Mouse (Mus musculus) liver, embryonic 12.5 days (tissue): ENCODE data around the gene Ercc6. TPM values are rescaled to one million over a fixed set of nuclear protein-coding genes. Genes with fewer than 3 reads are reported as not detected.

Experiments used
- ATAC-seq: fragments of 200-750 bp; cut with Nextera tagmentation; 2 replicates; pipeline ENCODE4 v1.8.0; 2017; ENCODE audit warnings: moderate number of reproducible peaks, mild to moderate bottlenecking, moderate library complexity
- H3K27ac ChIP-seq: fragments of 300-500 bp; sonication (generic); 2 replicates; pipeline ENCODE4 v1.5.1; 2016; ENCODE audit warnings: mild to moderate bottlenecking
- H3K27me3 ChIP-seq: fragments of 300-500 bp; sonication (generic); replicated peaks from 2 replicates; pipeline ENCODE4 v1.6.1; 2016; ENCODE audit warnings: mild to moderate bottlenecking, moderate library complexity
- H3K36me3 ChIP-seq: fragments of 300-500 bp; sonication (generic); 2 replicates; pipeline ENCODE4 v1.6.1; 2016; ENCODE audit warnings: mild to moderate bottlenecking, moderate library complexity
- H3K4me1 ChIP-seq: fragments of 300-500 bp; sonication (generic); 2 replicates; pipeline ENCODE4 v1.6.1; 2016
- H3K4me2 ChIP-seq: fragments of 300-500 bp; sonication (generic); 2 replicates; pipeline ENCODE4 v1.6.1; 2016; ENCODE audit warnings: mild to moderate bottlenecking, moderate library complexity
- H3K4me3 ChIP-seq: fragments of 300-500 bp; sonication (generic); 2 replicates; pipeline ENCODE4 v1.5.1; 2016; ENCODE audit warnings: mild to moderate bottlenecking, moderate library complexity
- H3K9ac ChIP-seq: fragments of 300-500 bp; sonication (generic); 2 replicates; pipeline ENCODE4 v1.6.1; 2016; ENCODE audit warnings: mild to moderate bottlenecking, moderate library complexity
- H3K9me3 ChIP-seq: fragments of 300-500 bp; sonication (generic); replicated peaks from 2 replicates; pipeline ENCODE4 v1.6.1; 2016; ENCODE audit warnings: mild to moderate bottlenecking, moderate library complexity
- WGBS: fragments of 180-500 bp; shearing (Covaris S2); methylation state at CpG from one replicate; pipeline ENCODE4 v1.1.7; 2016; ENCODE audit not compliant: insufficient replicate concordance; 5-methylcytosine and 5-hydroxymethylcytosine counted together
- polyA plus RNA-seq: library from polyadenylated mRNA; unstranded; fragments of >200 nt; fragmentation: Nextera tagmentation; extraction: Ambion mirVana; gene quantifications from 2 replicates; pipeline ENCODE4 v1.2.1, GENCODE M21; 2016

Ercc6 gene
- polyA plus RNA-seq, 1 experiment from 2014 or later = 13.3 TPM

GRCm38 (mm10) chr14:32628584-32628983 is 115.3 kb downstream of the Ercc6 start:
- no peaks in the 10 kb centered on the region for H3K4me1 ChIP-seq
- no peaks in the 10 kb centered on the region for H3K9me3 ChIP-seq
- no peaks in the 10 kb centered on the region for H3K27me3 ChIP-seq
- H3K9ac ChIP-seq = no peak overlapping the region
- ATAC-seq = no peak
- H3K4me3 ChIP-seq = no peak overlapping the region
- no peak overlapping the region for H3K27ac ChIP-seq
- WGBS = 18% methylated on average over 10 of the region's 10 CpGs
- H3K4me2 ChIP-seq = 0 out of 2 replicates have a peak overlapping the region, but pooled peaks have one; percentile 10
- H3K36me3 ChIP-seq = no peaks in the 10 kb centered on the region

Other genes starting within 250 kb of the Ercc6 start
- 2.9 and 3.6 TPM in 2 replicates for gene Ogdhl, start 191.5 kb upstream of the Ercc6 start, polyA plus RNA-seq
- gene 1700024G13Rik, start 125.1 kb upstream of the Ercc6 start, polyA plus RNA-seq = not detected in 2 replicates
- gene Slc18a3, start 48.7 kb upstream of the Ercc6 start, polyA plus RNA-seq = 0.05 TPM in 1 of 2 replicates, not detected in the other
- gene Chat, start 47.5 kb upstream of the Ercc6 start, polyA plus RNA-seq = not detected in 2 replicates
- gene Prrxl1, start 85.9 kb downstream of the Ercc6 start, polyA plus RNA-seq = not detected in 2 replicates
- gene 3425401B19Rik, start 171.8 kb downstream of the Ercc6 start, polyA plus RNA-seq = not detected in 2 replicates